Mouse (Mus musculus): ENCODE measurements around the gene Zcchc4. TPM values are rescaled to one million over a fixed set of nuclear protein-coding genes. Genes with fewer than 3 reads are reported as not detected.

Zcchc4 gene
- polyA plus RNA-seq, 1 experiment = 15.2 TPM

GRCm38 (mm10) chr5:52865825-52866224 is 90.6 kb downstream of the Zcchc4 start:
- TF ChIP-seq POLR2A (IDR thresholded peaks at IDR 0.05; ENCODE audit: borderline replicate concordance, insufficient read depth, low read length) = no peak
- no peak for TF ChIP-seq CTCF (IDR thresholded peaks at IDR 0.05; ENCODE audit: borderline replicate concordance, insufficient read depth, low read depth, low read length)
- peak; percentile 31 to 46 for DNase-seq
- WGBS = 28% methylated on average over 9 of the region's 9 CpGs

GRCm38 (mm10) chr5:52866361-52867155 is 91.3 kb downstream of the Zcchc4 start:
- 78% methylated on average over 18 of the region's 18 CpGs for WGBS

More at GRCm38 (mm10) chr5:52865825-52866224, 90.6 kb downstream of the Zcchc4 start:
- no peak overlapping the region for H3K4me3 ChIP-seq (replicated peaks; ENCODE audit: insufficient read depth, low read depth, low read length)
- no peak overlapping the region for H3K27ac ChIP-seq (ENCODE audit: insufficient read depth, low read length)
- no peaks in the 10 kb centered on the region; the same call in 1 of the 2 replicates for H3K4me1 ChIP-seq (ENCODE audit: control insufficient read depth, insufficient read depth, low read length)
- no peaks in the 10 kb centered on the region for H3K27me3 ChIP-seq (ENCODE audit: control insufficient read depth, insufficient read depth, low read length)

DNA sequence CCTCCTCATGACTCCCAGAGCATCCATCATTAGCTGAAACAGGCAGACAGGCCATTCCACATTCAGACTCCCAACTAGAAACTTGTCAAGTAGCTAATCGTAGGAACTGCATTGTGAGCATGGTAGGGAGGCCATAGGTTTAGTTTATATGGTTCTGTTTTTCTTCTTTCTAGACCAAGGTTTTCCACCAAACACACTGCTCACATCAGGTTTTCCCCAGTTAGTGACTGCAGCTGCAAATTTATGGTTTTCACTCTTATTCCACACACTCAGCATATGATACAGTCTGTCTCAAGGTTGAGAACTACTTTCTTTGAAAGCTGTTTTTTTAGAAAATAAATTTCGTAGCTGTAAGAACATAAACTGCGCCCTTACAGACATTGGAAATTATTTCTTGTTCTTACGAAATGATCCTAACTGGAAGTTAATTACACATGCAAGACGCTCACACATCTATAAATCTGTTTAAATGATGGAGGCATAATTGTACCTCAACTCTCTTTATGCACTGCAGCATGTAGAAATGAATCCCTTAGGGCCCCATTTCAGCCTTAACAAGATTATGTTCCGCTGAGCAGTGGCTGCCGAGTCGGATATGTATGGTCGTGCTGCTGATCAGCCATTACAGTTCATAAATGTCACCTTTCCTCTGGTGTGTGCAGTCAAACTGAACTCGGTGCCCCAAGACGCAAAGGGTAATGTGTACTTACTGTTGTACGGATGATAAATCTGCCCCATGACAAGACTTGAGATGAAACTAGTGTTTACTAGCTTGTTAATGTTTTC is 93.9 kb downstream of the Zcchc4 start:
- H3K27ac ChIP-seq (ENCODE audit: insufficient read depth, low read length) = no peak overlapping the region
- TF ChIP-seq CTCF (IDR thresholded peaks at IDR 0.05; ENCODE audit: borderline replicate concordance, insufficient read depth, low read depth, low read length) (no peak), POLR2A (IDR thresholded peaks at IDR 0.05; ENCODE audit: borderline replicate concordance, insufficient read depth, low read length) (no peak)
- H3K4me1 ChIP-seq (ENCODE audit: control insufficient read depth, insufficient read depth, low read length) = no peaks in the 10 kb centered on the region; the same call in 1 of the 2 replicates
- 90% methylated on average over 12 of the region's 12 CpGs for WGBS
- DNase-seq = no peak
- H3K4me3 ChIP-seq (replicated peaks; ENCODE audit: insufficient read depth, low read depth, low read length) = no peak overlapping the region
- H3K27me3 ChIP-seq (ENCODE audit: control insufficient read depth, insufficient read depth, low read length) = no peaks in the 10 kb centered on the region

More at GRCm38 (mm10) chr5:52866361-52867155, 91.3 kb downstream of the Zcchc4 start:
- H3K27ac ChIP-seq (ENCODE audit: insufficient read depth, low read length) = no peak overlapping the region
- no peak overlapping the region for H3K4me3 ChIP-seq (replicated peaks; ENCODE audit: insufficient read depth, low read depth, low read length)
- H3K4me1 ChIP-seq (ENCODE audit: control insufficient read depth, insufficient read depth, low read length) = no peaks in the 10 kb centered on the region; the same call in 1 of the 2 replicates
- no peaks in the 10 kb centered on the region for H3K27me3 ChIP-seq (ENCODE audit: control insufficient read depth, insufficient read depth, low read length)
- no peak for TF ChIP-seq CTCF (IDR thresholded peaks at IDR 0.05; ENCODE audit: borderline replicate concordance, insufficient read depth, low read depth, low read length)
- no peak for TF ChIP-seq POLR2A (IDR thresholded peaks at IDR 0.05; ENCODE audit: borderline replicate concordance, insufficient read depth, low read length)
- DNase-seq = no peak

DNA sequence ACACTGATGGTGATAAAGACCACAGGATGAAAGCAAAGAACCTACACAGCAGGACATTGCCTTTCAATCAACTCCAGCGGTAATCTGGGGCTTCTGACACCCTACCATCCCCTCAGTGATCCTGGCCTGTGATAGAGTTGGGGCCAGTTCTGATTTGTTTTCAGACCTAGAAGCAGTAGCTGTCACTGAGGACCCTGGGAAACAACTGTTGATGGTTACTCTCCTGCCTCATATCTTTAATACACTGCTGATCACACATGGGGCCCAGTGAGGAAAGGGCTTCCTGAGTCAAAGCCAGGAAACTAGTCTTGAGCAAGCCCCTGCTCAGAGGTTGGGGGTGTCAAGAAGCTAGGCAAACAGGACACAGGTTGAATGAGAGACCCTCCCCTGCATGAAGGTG is 96.3 kb downstream of the Zcchc4 start:
- WGBS = 24% methylated on average over 1 of the region's 1 CpGs

DNA sequence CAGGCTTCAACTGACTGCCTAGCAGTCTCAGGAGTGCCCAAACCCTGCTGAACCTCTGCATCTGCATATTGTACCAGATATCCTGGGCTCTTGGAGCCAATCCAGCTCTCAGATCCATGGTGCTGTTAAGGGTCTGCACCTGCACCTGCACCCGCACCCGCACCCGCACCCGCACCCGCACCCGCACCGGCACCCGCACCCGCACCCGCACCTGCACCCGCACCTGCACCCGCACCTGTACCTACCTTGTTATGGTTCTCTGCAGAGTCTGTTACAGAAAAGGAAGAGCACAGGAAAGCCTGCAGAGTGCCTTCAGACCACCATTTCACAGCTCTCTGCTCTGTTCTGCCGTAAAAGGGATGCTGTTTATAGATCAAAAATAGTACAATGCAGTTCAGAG is 96.8 kb downstream of the Zcchc4 start:
- no peak for TF ChIP-seq CTCF (IDR thresholded peaks at IDR 0.05; ENCODE audit: borderline replicate concordance, insufficient read depth, low read depth, low read length)
- WGBS = 95% methylated on average over 13 of the region's 13 CpGs
- H3K4me3 ChIP-seq (replicated peaks; ENCODE audit: insufficient read depth, low read depth, low read length) = no peak overlapping the region
- H3K27ac ChIP-seq (ENCODE audit: insufficient read depth, low read length) = no peak overlapping the region
- no peaks in the 10 kb centered on the region for H3K27me3 ChIP-seq (ENCODE audit: control insufficient read depth, insufficient read depth, low read length)
- H3K4me1 ChIP-seq (ENCODE audit: control insufficient read depth, insufficient read depth, low read length) = no peaks in the 10 kb centered on the region
- no peak for DNase-seq

More for the DNA sequence above, 96.3 kb downstream of the Zcchc4 start:
- Histone ChIP-seq H3K4me3 (replicated peaks; ENCODE audit: insufficient read depth, low read depth, low read length) (no peak overlapping the region), H3K4me1 (ENCODE audit: control insufficient read depth, insufficient read depth, low read length) (no peaks in the 10 kb centered on the region), H3K27me3 (ENCODE audit: control insufficient read depth, insufficient read depth, low read length) (no peaks in the 10 kb centered on the region), H3K27ac (ENCODE audit: insufficient read depth, low read length) (no peak overlapping the region)
- peak in 1 of 2 experiments; percentile 1 for DNase-seq
- TF ChIP-seq POLR2A (IDR thresholded peaks at IDR 0.05; ENCODE audit: borderline replicate concordance, insufficient read depth, low read length) = no peak
- no peak for TF ChIP-seq CTCF (IDR thresholded peaks at IDR 0.05; ENCODE audit: borderline replicate concordance, insufficient read depth, low read depth, low read length)

Other genes with a start within 250 kb of the Zcchc4 start
- gene Lgi2, start 208.9 kb upstream of the Zcchc4 start, polyA plus RNA-seq (2012; rRNA removed) = 47.0 and 52.0 TPM in 2 replicates
- 9.9 and 11.7 TPM in 2 replicates for gene Sepsecs, start 105.7 kb upstream of the Zcchc4 start, polyA plus RNA-seq (2012; rRNA removed)
- 1.9 and 2.1 TPM in 2 replicates for gene Pi4k2b, start 33.8 kb upstream of the Zcchc4 start, polyA plus RNA-seq (2012; rRNA removed)
- 111 and 117 TPM in 2 replicates for gene Anapc4, start 58.6 kb downstream of the Zcchc4 start, polyA plus RNA-seq (2012; rRNA removed)

All from cerebellum, adult 2 months (tissue).